Mouse (Mus musculus): ENCODE measurements around the gene Thtpa. TPM values are rescaled to one million over a fixed set of nuclear protein-coding genes. Genes with fewer than 3 reads are reported as not detected.

The Thtpa gene
- polyA plus RNA-seq, 1 experiment from 2014 or later = 34.4 TPM

GRCm38 (mm10) chr14:55116425-55117200 lies 22.0 kb downstream of the Thtpa start, which contains the start of gene Jph4:
TSS of gene Jph4 (minus strand) at chr14:55116935.
- 5% methylated on average over 21 of the region's 21 CpGs for WGBS
- Histone ChIP-seq H3K9ac (ENCODE audit: low read depth, low read length) (peak within 1 kb of the TSS; percentile 90), H3K4me2 (ENCODE audit: low read length) (peak within 1 kb of the TSS; percentile 77), H3K4me1 (ENCODE audit: control insufficient read depth, insufficient read depth, low read depth, low read length) (peaks cover 35% of the 10 kb centered on the region), H3K27ac (ENCODE audit: low read depth, low read length) (peak within 1 kb of the TSS; percentile 93), H3K4me3 (ENCODE audit: low read length) (peak within 1 kb of the TSS; percentile 76), H3K27me3 (replicated peaks; ENCODE audit: control insufficient read depth, insufficient read depth, low read length) (no peaks in the 10 kb centered on the region), H3K9me3 (ENCODE audit: control insufficient read depth, low read length) (no peaks in the 10 kb centered on the region), H3K36me3 (ENCODE audit: control insufficient read depth, insufficient read depth, low read length) (peaks cover 4% of the 10 kb centered on the region; the same call in 1 of the 2 replicates)
- ATAC-seq = peak; percentile 72

- no peak for ATAC-seq
- Histone ChIP-seq H3K4me2 (ENCODE audit: low read length) (no peak overlapping the region), H3K4me1 (ENCODE audit: control insufficient read depth, insufficient read depth, low read depth, low read length) (peaks cover 28% of the 10 kb centered on the region), H3K36me3 (ENCODE audit: control insufficient read depth, insufficient read depth, low read length) (no peaks in the 10 kb centered on the region), H3K4me3 (ENCODE audit: low read length) (no peak overlapping the region), H3K9me3 (ENCODE audit: control insufficient read depth, low read length) (no peaks in the 10 kb centered on the region), H3K9ac (ENCODE audit: low read depth, low read length) (no peak overlapping the region), H3K27ac (ENCODE audit: low read depth, low read length) (no peak overlapping the region), H3K27me3 (replicated peaks; ENCODE audit: control insufficient read depth, insufficient read depth, low read length) (no peaks in the 10 kb centered on the region)
- 65% methylated on average over 4 of the region's 4 CpGs for WGBS
Measured at GRCm38 (mm10) chr14:55118852-55119251, 24.3 kb downstream of the Thtpa start.

- WGBS = 71% methylated on average over 4 of the region's 4 CpGs
- H3K36me3 ChIP-seq (ENCODE audit: control insufficient read depth, insufficient read depth, low read length) = no peaks in the 10 kb centered on the region
- no peaks in the 10 kb centered on the region for H3K27me3 ChIP-seq (replicated peaks; ENCODE audit: control insufficient read depth, insufficient read depth, low read length)
- no peak for ATAC-seq
- H3K4me2 ChIP-seq (ENCODE audit: low read length) = no peak overlapping the region
- H3K4me1 ChIP-seq (ENCODE audit: control insufficient read depth, insufficient read depth, low read depth, low read length) = peaks cover 22% of the 10 kb centered on the region
- H3K9ac ChIP-seq (ENCODE audit: low read depth, low read length) = no peak overlapping the region
- no peak overlapping the region for H3K4me3 ChIP-seq (ENCODE audit: low read length)
- H3K27ac ChIP-seq (ENCODE audit: low read depth, low read length) = no peak overlapping the region
- no peaks in the 10 kb centered on the region for H3K9me3 ChIP-seq (ENCODE audit: control insufficient read depth, low read length)
Measured at GRCm38 (mm10) chr14:55119421-55120134, 25.0 kb downstream of the Thtpa start.

GRCm38 (mm10) chr14:55121947-55122346 lies 27.4 kb downstream of the Thtpa start:
- Histone ChIP-seq H3K36me3 (ENCODE audit: control insufficient read depth, insufficient read depth, low read length) (no peaks in the 10 kb centered on the region), H3K4me2 (ENCODE audit: low read length) (peak overlapping the region; percentile 43), H3K27ac (ENCODE audit: low read depth, low read length) (peak overlapping the region; percentile 77), H3K4me1 (ENCODE audit: control insufficient read depth, insufficient read depth, low read depth, low read length) (peaks cover 20% of the 10 kb centered on the region), H3K4me3 (ENCODE audit: low read length) (0 out of 2 replicates have a peak overlapping the region, but pooled peaks have one; percentile 10), H3K9ac (ENCODE audit: low read depth, low read length) (peak overlapping the region; percentile 51), H3K9me3 (ENCODE audit: control insufficient read depth, low read length) (no peaks in the 10 kb centered on the region), H3K27me3 (replicated peaks; ENCODE audit: control insufficient read depth, insufficient read depth, low read length) (no peaks in the 10 kb centered on the region)
- WGBS = 5% methylated on average over 5 of the region's 5 CpGs
- peak; percentile 92 for ATAC-seq

GRCm38 (mm10) chr14:55122359-55122758 lies 27.8 kb downstream of the Thtpa start:
- H3K4me3 ChIP-seq (ENCODE audit: low read length) = 0 out of 2 replicates have a peak overlapping the region, but pooled peaks have one; percentile 10
- H3K9ac ChIP-seq (ENCODE audit: low read depth, low read length) = peak overlapping the region; percentile 51

GRCm38 (mm10) chr14:55125711-55126110 lies 31.1 kb downstream of the Thtpa start:
- H3K9ac ChIP-seq (ENCODE audit: low read depth, low read length) = no peak overlapping the region
- H3K4me1 ChIP-seq (ENCODE audit: control insufficient read depth, insufficient read depth, low read depth, low read length) = peaks cover 12% of the 10 kb centered on the region
- no peak overlapping the region for H3K4me3 ChIP-seq (ENCODE audit: low read length)
- H3K4me2 ChIP-seq (ENCODE audit: low read length) = no peak overlapping the region
- WGBS = 89% methylated on average over 5 of the region's 5 CpGs
- no peak for ATAC-seq
- no peaks in the 10 kb centered on the region for H3K27me3 ChIP-seq (replicated peaks; ENCODE audit: control insufficient read depth, insufficient read depth, low read length)
- H3K36me3 ChIP-seq (ENCODE audit: control insufficient read depth, insufficient read depth, low read length) = no peaks in the 10 kb centered on the region
- H3K27ac ChIP-seq (ENCODE audit: low read depth, low read length) = no peak overlapping the region
- H3K9me3 ChIP-seq (ENCODE audit: control insufficient read depth, low read length) = no peaks in the 10 kb centered on the region

More at GRCm38 (mm10) chr14:55122359-55122758, 27.8 kb downstream of the Thtpa start:
- H3K36me3 ChIP-seq (ENCODE audit: control insufficient read depth, insufficient read depth, low read length) = no peaks in the 10 kb centered on the region
- peak overlapping the region; percentile 77 for H3K27ac ChIP-seq (ENCODE audit: low read depth, low read length)
- ATAC-seq = peak; percentile 44
- 12% methylated on average over 8 of the region's 8 CpGs for WGBS
- H3K4me2 ChIP-seq (ENCODE audit: low read length) = peak overlapping the region; percentile 43
- H3K9me3 ChIP-seq (ENCODE audit: control insufficient read depth, low read length) = no peaks in the 10 kb centered on the region
- H3K4me1 ChIP-seq (ENCODE audit: control insufficient read depth, insufficient read depth, low read depth, low read length) = peaks cover 16% of the 10 kb centered on the region
- no peaks in the 10 kb centered on the region for H3K27me3 ChIP-seq (replicated peaks; ENCODE audit: control insufficient read depth, insufficient read depth, low read length)

- Histone ChIP-seq H3K27ac (ENCODE audit: low read depth, low read length) (no peak overlapping the region), H3K4me1 (ENCODE audit: control insufficient read depth, insufficient read depth, low read depth, low read length) (peaks cover 12% of the 10 kb centered on the region), H3K9ac (ENCODE audit: low read depth, low read length) (no peak overlapping the region), H3K9me3 (ENCODE audit: control insufficient read depth, low read length) (no peaks in the 10 kb centered on the region), H3K27me3 (replicated peaks; ENCODE audit: control insufficient read depth, insufficient read depth, low read length) (no peaks in the 10 kb centered on the region), H3K4me2 (ENCODE audit: low read length) (no peak overlapping the region), H3K36me3 (ENCODE audit: control insufficient read depth, insufficient read depth, low read length) (no peaks in the 10 kb centered on the region), H3K4me3 (ENCODE audit: low read length) (no peak overlapping the region)
- WGBS = 60% methylated on average over 7 of the region's 7 CpGs
- ATAC-seq = no peak
Measured at GRCm38 (mm10) chr14:55126521-55126920, 31.9 kb downstream of the Thtpa start.

GRCm38 (mm10) chr14:55135676-55136075 lies 41.1 kb downstream of the Thtpa start:
- Histone ChIP-seq H3K4me1 (ENCODE audit: control insufficient read depth, insufficient read depth, low read depth, low read length) (no peaks in the 10 kb centered on the region), H3K9ac (ENCODE audit: low read depth, low read length) (no peak overlapping the region), H3K27me3 (replicated peaks; ENCODE audit: control insufficient read depth, insufficient read depth, low read length) (no peaks in the 10 kb centered on the region), H3K9me3 (ENCODE audit: control insufficient read depth, low read length) (no peaks in the 10 kb centered on the region), H3K4me3 (ENCODE audit: low read length) (no peak overlapping the region), H3K36me3 (ENCODE audit: control insufficient read depth, insufficient read depth, low read length) (no peaks in the 10 kb centered on the region), H3K27ac (ENCODE audit: low read depth, low read length) (no peak overlapping the region), H3K4me2 (ENCODE audit: low read length) (no peak overlapping the region)
- no peak for ATAC-seq
- WGBS = 79% methylated on average over 8 of the region's 8 CpGs

GRCm38 (mm10) chr14:55139313-55139712 lies 44.7 kb downstream of the Thtpa start:
- no peak overlapping the region for H3K9ac ChIP-seq (ENCODE audit: low read depth, low read length)
- no peak overlapping the region for H3K27ac ChIP-seq (ENCODE audit: low read depth, low read length)
- H3K4me2 ChIP-seq (ENCODE audit: low read length) = no peak overlapping the region
- 47% methylated on average over 7 of the region's 7 CpGs for WGBS
- H3K4me1 ChIP-seq (ENCODE audit: control insufficient read depth, insufficient read depth, low read depth, low read length) = no peaks in the 10 kb centered on the region
- no peaks in the 10 kb centered on the region for H3K36me3 ChIP-seq (ENCODE audit: control insufficient read depth, insufficient read depth, low read length)
- no peak overlapping the region for H3K4me3 ChIP-seq (ENCODE audit: low read length)
- no peaks in the 10 kb centered on the region for H3K27me3 ChIP-seq (replicated peaks; ENCODE audit: control insufficient read depth, insufficient read depth, low read length)
- H3K9me3 ChIP-seq (ENCODE audit: control insufficient read depth, low read length) = no peaks in the 10 kb centered on the region
- no peak for ATAC-seq
